Mouse (Mus musculus) myocyte (in vitro differentiated cells): ENCODE data around the gene Inpp4b. TPM values are rescaled to one million over a fixed set of nuclear protein-coding genes. Genes with fewer than 3 reads are reported as not detected.

ENCODE experiments used
- H3K27me3 ChIP-seq: one replicate; pipeline ENCODE4 v1.6.1; 2011; ENCODE audit not compliant: control insufficient read depth, insufficient read depth, insufficient read length
- H3K36me3 ChIP-seq: one replicate; pipeline ENCODE4 v1.6.1; 2011; ENCODE audit not compliant: control insufficient read depth, insufficient read depth
- H3K4me2 ChIP-seq: one replicate; pipeline ENCODE4 v1.6.1; 2011; ENCODE audit warnings: low read depth, control low read depth
- H3K4me3 ChIP-seq: one replicate; pipeline ENCODE4 v1.5.1; 2011; ENCODE audit warnings: mild to moderate bottlenecking, control low read depth, moderate library complexity
- H3K79me2 ChIP-seq: one replicate; pipeline ENCODE4 v1.6.1; 2011; ENCODE audit not compliant: control insufficient read depth, insufficient read depth
- H3ac ChIP-seq: one replicate; pipeline ENCODE4 v1.6.1; 2011; ENCODE audit not compliant: control insufficient read depth, insufficient read length
- CEBPB ChIP-seq: IDR thresholded peaks from 2 replicates; pipeline ENCODE4 v1.6.1; 2011; ENCODE audit warnings: mild to moderate bottlenecking, moderate library complexity; ENCODE audit not compliant: poor library complexity, insufficient read depth, severe bottlenecking
- E2F4 ChIP-seq: IDR thresholded peaks from one replicate; pipeline ENCODE4 v1.6.1; 2011; ENCODE audit warnings: mild to moderate bottlenecking, control low read depth, moderate library complexity; ENCODE audit not compliant: insufficient read depth
- MAX ChIP-seq: IDR thresholded peaks from one replicate; pipeline ENCODE4 v1.6.1; 2011; ENCODE audit warnings: low read depth, mild to moderate bottlenecking, control low read depth
- MYOD1 ChIP-seq, 3 experiments: IDR thresholded peaks; one replicate each; pipeline ENCODE4 v1.6.1; 2011; ENCODE audit warnings: control low read depth in 2 of 3, low read depth in 2 of 3, mild to moderate bottlenecking in 2 of 3, moderate library complexity in 1 of 3; ENCODE audit not compliant: insufficient read length in 2 of 3, control insufficient read depth in 1 of 3
- MYOG ChIP-seq, 3 experiments: IDR thresholded peaks; one replicate each; pipeline ENCODE4 v1.6.1; 2011; ENCODE audit warnings: control low read depth in 2 of 3, low read depth in 2 of 3, mild to moderate bottlenecking in 2 of 3; ENCODE audit not compliant: insufficient read length in 2 of 3, control insufficient read depth in 1 of 3, insufficient read depth in 1 of 3
- POLR2A ChIP-seq: IDR thresholded peaks from one replicate; pipeline ENCODE4 v1.6.1; 2011; ENCODE audit warnings: low read depth, mild to moderate bottlenecking, control low read depth, moderate library complexity; ENCODE audit not compliant: insufficient read length
- POLR2AphosphoS2 ChIP-seq: IDR thresholded peaks from one replicate; pipeline ENCODE4 v1.6.1; 2011; ENCODE audit warnings: low read depth, control low read depth; ENCODE audit not compliant: insufficient read length
- REST ChIP-seq: IDR thresholded peaks from one replicate; pipeline ENCODE4 v1.6.1; 2011; ENCODE audit warnings: mild to moderate bottlenecking, control low read depth, moderate library complexity; ENCODE audit not compliant: insufficient read depth, insufficient read length
- SRF ChIP-seq: IDR thresholded peaks from one replicate; pipeline ENCODE4 v1.6.1; 2011; ENCODE audit warnings: low read depth; ENCODE audit not compliant: control insufficient read depth, insufficient read length
- TCF12 ChIP-seq: IDR thresholded peaks from one replicate; pipeline ENCODE4 v1.6.1; 2011; ENCODE audit warnings: mild to moderate bottlenecking, control low read depth; ENCODE audit not compliant: poor library complexity, insufficient read depth, severe bottlenecking
- TCF3 ChIP-seq: IDR thresholded peaks from one replicate; pipeline ENCODE4 v1.6.1; 2011; ENCODE audit warnings: low read depth, control low read depth; ENCODE audit not compliant: insufficient read length
- USF1 ChIP-seq: IDR thresholded peaks from one replicate; pipeline ENCODE4 v1.6.1; 2011; ENCODE audit warnings: low read depth, mild to moderate bottlenecking, control low read depth, moderate library complexity
- polyA plus RNA-seq: library from polyadenylated mRNA; unstranded; fragments of >200 nt; fragmentation: generic; extraction: Trizol; gene quantifications from one replicate; pipeline ENCODE4 v1.2.1, GENCODE M21; 2012; ENCODE audit warnings: missing spikeins

Inpp4b gene
- polyA plus RNA-seq, 1 experiment: 5.6 TPM

DNA sequence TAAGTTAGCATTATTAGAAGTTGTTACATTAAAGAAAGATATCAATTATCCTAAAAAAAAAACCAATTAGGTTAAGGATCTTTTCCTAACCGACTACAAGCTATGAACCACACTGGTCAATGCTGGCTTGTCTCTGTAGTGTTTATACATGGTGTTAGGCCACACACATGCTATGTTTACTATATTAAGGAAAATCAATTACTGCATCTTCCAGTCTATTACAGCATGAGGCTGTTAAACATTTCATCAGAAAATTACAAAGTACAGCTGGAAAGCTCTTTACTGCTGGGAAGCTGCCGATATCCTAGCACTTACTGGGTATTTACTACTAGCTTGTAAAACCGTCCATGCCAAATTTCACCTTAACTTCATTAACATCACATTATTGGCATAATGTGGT is 653.9 kb downstream of the Inpp4b start:
- no peak overlapping the region for H3K4me3 ChIP-seq
- no peak overlapping the region for H3K4me2 ChIP-seq
- no peak overlapping the region for H3ac ChIP-seq
- no peaks in the 10 kb centered on the region for H3K27me3 ChIP-seq
- H3K36me3 ChIP-seq: no peaks in the 10 kb centered on the region
- H3K79me2 ChIP-seq: no peaks in the 10 kb centered on the region
- TF ChIP-seq TCF12 (no peak), CEBPB (no peak), MAX (no peak), SRF (no peak), TCF3 (no peak), POLR2A (no peak), REST (no peak), MYOG (IDR thresholded peaks at IDR 0.05; ENCODE audit: control insufficient read depth in 1 of 3, insufficient read depth in 1 of 3, insufficient read length in 2 of 3, low read depth in 2 of 3) (no peak), POLR2AphosphoS2 (no peak), USF1 (no peak), MYOD1 (IDR thresholded peaks at IDR 0.05; ENCODE audit: control insufficient read depth in 1 of 3, insufficient read length in 2 of 3, low read depth in 2 of 3) (no peak), E2F4 (no peak)

DNA sequence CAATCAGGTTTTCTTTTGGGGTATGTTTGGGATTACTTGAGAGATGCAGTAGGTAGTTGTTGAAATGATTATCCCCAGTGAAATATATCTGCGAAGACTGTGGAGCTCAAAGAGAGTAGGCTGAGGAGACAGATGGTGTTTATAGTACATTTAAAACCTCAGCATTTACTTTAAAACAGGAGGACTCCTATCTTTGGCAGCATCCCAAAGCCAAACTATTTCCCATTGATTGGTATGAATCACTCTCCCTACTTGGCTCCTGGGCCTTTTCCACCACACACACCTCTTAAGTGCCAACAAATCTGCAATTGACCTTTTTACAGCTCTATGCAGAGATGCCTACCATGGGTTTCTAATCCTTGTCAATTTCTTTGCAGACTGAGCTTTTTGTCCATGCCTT is 654.5 kb downstream of the Inpp4b start:
- no peaks in the 10 kb centered on the region for H3K36me3 ChIP-seq
- H3ac ChIP-seq: no peak overlapping the region
- H3K4me3 ChIP-seq: no peak overlapping the region
- no peaks in the 10 kb centered on the region for H3K27me3 ChIP-seq
- no peak for TF ChIP-seq CEBPB
- TF ChIP-seq TCF3: no peak
- TF ChIP-seq E2F4: no peak
- TF ChIP-seq POLR2AphosphoS2: no peak
- no peak for TF ChIP-seq MYOG (IDR thresholded peaks at IDR 0.05; ENCODE audit: control insufficient read depth in 1 of 3, insufficient read depth in 1 of 3, insufficient read length in 2 of 3, low read depth in 2 of 3)
- TF ChIP-seq POLR2A: no peak
- TF ChIP-seq USF1: no peak
- no peak for TF ChIP-seq TCF12
- TF ChIP-seq REST: no peak
- TF ChIP-seq MYOD1 (IDR thresholded peaks at IDR 0.05; ENCODE audit: control insufficient read depth in 1 of 3, insufficient read length in 2 of 3, low read depth in 2 of 3): no peak
- TF ChIP-seq MAX: no peak
- no peak for TF ChIP-seq SRF
- no peak overlapping the region for H3K4me2 ChIP-seq
- H3K79me2 ChIP-seq: no peaks in the 10 kb centered on the region

DNA sequence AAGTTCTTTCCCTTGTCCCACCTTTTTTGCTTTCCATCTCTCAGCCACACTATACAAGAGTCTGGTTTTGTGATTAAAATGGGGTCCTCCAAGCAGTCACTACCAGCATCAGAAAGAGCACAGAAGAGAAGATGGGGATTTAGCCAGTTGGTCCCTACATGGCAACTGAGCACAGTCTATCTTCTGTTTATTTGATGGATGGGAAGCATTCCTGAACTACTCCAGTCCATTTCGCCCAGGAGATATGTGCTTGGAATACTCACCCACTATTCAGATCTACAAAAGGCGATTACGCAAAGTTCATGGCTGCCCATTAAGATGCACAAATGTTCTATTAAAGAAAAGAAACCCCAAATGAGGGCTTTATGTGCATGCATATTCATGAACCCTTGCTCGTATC is 661.8 kb downstream of the Inpp4b start:
- no peaks in the 10 kb centered on the region for H3K79me2 ChIP-seq
- TF ChIP-seq MYOG (IDR thresholded peaks at IDR 0.05; ENCODE audit: control insufficient read depth in 1 of 3, insufficient read depth in 1 of 3, insufficient read length in 2 of 3, low read depth in 2 of 3): no peak
- TF ChIP-seq E2F4: no peak
- no peak for TF ChIP-seq SRF
- no peak for TF ChIP-seq USF1
- TF ChIP-seq TCF12: no peak
- TF ChIP-seq MAX: no peak
- no peak for TF ChIP-seq TCF3
- TF ChIP-seq REST: no peak
- TF ChIP-seq POLR2AphosphoS2: no peak
- TF ChIP-seq CEBPB: no peak
- no peak for TF ChIP-seq POLR2A
- no peak for TF ChIP-seq MYOD1 (IDR thresholded peaks at IDR 0.05; ENCODE audit: control insufficient read depth in 1 of 3, insufficient read length in 2 of 3, low read depth in 2 of 3)
- H3K36me3 ChIP-seq: no peaks in the 10 kb centered on the region
- no peak overlapping the region for H3K4me2 ChIP-seq
- no peak overlapping the region for H3K4me3 ChIP-seq
- H3K27me3 ChIP-seq: no peaks in the 10 kb centered on the region
- H3ac ChIP-seq: no peak overlapping the region

DNA sequence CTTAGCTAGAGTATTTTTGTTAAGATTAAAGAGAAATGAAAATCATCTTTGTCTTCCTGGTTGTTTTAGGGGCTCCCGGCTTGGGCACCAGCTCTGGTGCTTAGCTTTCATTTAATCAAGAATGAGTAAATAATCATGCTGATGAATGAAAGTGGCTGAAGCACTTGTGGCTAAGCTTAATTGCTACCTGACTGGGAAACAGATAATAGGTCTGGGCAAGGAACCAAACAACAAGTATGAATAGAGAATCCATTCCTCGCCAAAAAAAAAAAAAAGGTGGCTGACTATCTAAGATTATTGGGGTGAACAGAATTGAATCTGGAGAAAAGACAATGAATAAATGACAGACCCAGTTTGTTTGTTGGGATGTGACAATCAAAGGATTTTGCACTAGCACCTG is 663.1 kb downstream of the Inpp4b start:
- no peak for TF ChIP-seq USF1
- TF ChIP-seq MYOG (IDR thresholded peaks at IDR 0.05; ENCODE audit: control insufficient read depth in 1 of 3, insufficient read depth in 1 of 3, insufficient read length in 2 of 3, low read depth in 2 of 3): no peak
- no peak for TF ChIP-seq MYOD1 (IDR thresholded peaks at IDR 0.05; ENCODE audit: control insufficient read depth in 1 of 3, insufficient read length in 2 of 3, low read depth in 2 of 3)
- no peak for TF ChIP-seq POLR2A
- no peak for TF ChIP-seq CEBPB
- TF ChIP-seq REST: no peak
- TF ChIP-seq SRF: no peak
- TF ChIP-seq E2F4: no peak
- no peak for TF ChIP-seq TCF12
- TF ChIP-seq TCF3: no peak
- TF ChIP-seq POLR2AphosphoS2: no peak
- no peak for TF ChIP-seq MAX
- Histone ChIP-seq H3K27me3 (no peaks in the 10 kb centered on the region), H3ac (no peak overlapping the region), H3K36me3 (no peaks in the 10 kb centered on the region), H3K4me2 (no peak overlapping the region), H3K4me3 (no peak overlapping the region), H3K79me2 (no peaks in the 10 kb centered on the region)

DNA sequence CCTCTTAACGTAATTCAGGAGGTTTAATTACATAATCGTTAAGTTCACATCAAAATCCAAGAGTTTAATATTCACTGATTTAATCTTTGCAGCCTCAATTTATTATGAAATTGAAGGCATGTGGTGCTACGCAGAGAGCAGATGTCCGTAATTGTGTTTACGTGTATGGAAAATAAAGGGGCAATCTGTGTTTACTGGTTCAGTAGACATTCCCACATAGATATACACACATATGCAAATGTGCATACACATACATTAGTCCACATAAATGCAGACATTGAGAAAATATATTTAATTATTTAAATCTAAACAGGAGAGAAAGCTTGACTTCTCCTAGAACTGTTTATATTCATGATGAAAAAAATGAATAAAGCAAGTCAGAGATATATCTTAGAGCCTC is 675.4 kb downstream of the Inpp4b start:
- Histone ChIP-seq H3K27me3 (no peaks in the 10 kb centered on the region), H3K4me2 (no peak overlapping the region), H3K79me2 (no peaks in the 10 kb centered on the region), H3ac (no peak overlapping the region), H3K4me3 (no peak overlapping the region), H3K36me3 (no peaks in the 10 kb centered on the region)
- no peak for TF ChIP-seq POLR2A
- TF ChIP-seq CEBPB: no peak
- no peak for TF ChIP-seq TCF12
- TF ChIP-seq SRF: no peak
- no peak for TF ChIP-seq USF1
- TF ChIP-seq POLR2AphosphoS2: no peak
- no peak for TF ChIP-seq MYOD1 (IDR thresholded peaks at IDR 0.05; ENCODE audit: control insufficient read depth in 1 of 3, insufficient read length in 2 of 3, low read depth in 2 of 3)
- no peak for TF ChIP-seq TCF3
- TF ChIP-seq MYOG (IDR thresholded peaks at IDR 0.05; ENCODE audit: control insufficient read depth in 1 of 3, insufficient read depth in 1 of 3, insufficient read length in 2 of 3, low read depth in 2 of 3): no peak
- no peak for TF ChIP-seq MAX
- TF ChIP-seq E2F4: no peak
